Mouse (Mus musculus) liver, embryonic 14.5 days (tissue): ENCODE data around the gene Iqschfp.

Source experiments
- CTCF ChIP-seq: IDR thresholded peaks from 2 replicates; pipeline ENCODE4 v1.5.1; 2016; ENCODE audit warnings: antibody characterized with exemption, low read depth, control low read depth
- EP300 ChIP-seq: IDR thresholded peaks from 2 replicates; pipeline ENCODE4 v1.6.1; 2016; ENCODE audit warnings: antibody characterized with exemption, low read depth

GRCm38 (mm10) chr3:68377452-68378198, 485.6 kb downstream of the Iqschfp start:
- no peak for TF ChIP-seq CTCF
- TF ChIP-seq EP300: no peak
